Mouse (Mus musculus) G1E (cell line): ENCODE measurements at regions not wholly inside any gene's neighbourhood (a gene's known extent, or its start where the extent isn't known, plus 50 kb on each side); places are given as distances from the start of the nearest gene placed in this dataset.

Experiments
- CTCF ChIP-seq: IDR thresholded peaks from 2 replicates; pipeline ENCODE4 v1.5.1; 2012; ENCODE audit warnings: low read depth, low read length, inconsistent platforms, mixed read lengths
- GATA1 ChIP-seq: IDR thresholded peaks from 2 replicates; pipeline ENCODE4 v1.6.1; 2012; ENCODE audit warnings: borderline replicate concordance, low read length, inconsistent platforms, mixed read lengths
- GATA2 ChIP-seq: IDR thresholded peaks from 2 replicates; pipeline ENCODE4 v1.6.1; 2012; ENCODE audit warnings: low read depth, low read length, inconsistent platforms, borderline replicate concordance
- POLR2AphosphoS5 ChIP-seq: IDR thresholded peaks from 2 replicates; pipeline ENCODE4 v1.6.1; 2012; ENCODE audit warnings: low read depth, low read length, inconsistent platforms; ENCODE audit not compliant: insufficient replicate concordance
- TAL1 ChIP-seq: conservative IDR thresholded peaks from 2 replicates; pipeline ENCODE4 v1.6.1; 2012; ENCODE audit warnings: low read depth, low read length, inconsistent platforms, mixed read lengths

GRCm38 (mm10) chr1:137297780-137298569 is 337.7 kb upstream of the Nr5a2 start:
- no peak for TF ChIP-seq CTCF
- no peak for TF ChIP-seq TAL1
- no peak for TF ChIP-seq POLR2AphosphoS5
- TF ChIP-seq GATA1: no peak
- no peak for TF ChIP-seq GATA2
